Mouse (Mus musculus) spleen, adult 2 months (tissue): ENCODE results near the gene Tex29.

Experiments
- CTCF ChIP-seq: fragments of 200-500 bp; IDR thresholded peaks from 2 replicates; pipeline ENCODE4 v1.5.1; 2011; ENCODE audit warnings: mild to moderate bottlenecking, inconsistent platforms; ENCODE audit not compliant: insufficient read depth, insufficient read length, insufficient replicate concordance; ENCODE audit errors: extremely low read depth
- POLR2A ChIP-seq: fragments of 200-500 bp; IDR thresholded peaks from 2 replicates; pipeline ENCODE4 v1.6.1; 2011; ENCODE audit warnings: low read depth, low read length, inconsistent platforms

DNA sequence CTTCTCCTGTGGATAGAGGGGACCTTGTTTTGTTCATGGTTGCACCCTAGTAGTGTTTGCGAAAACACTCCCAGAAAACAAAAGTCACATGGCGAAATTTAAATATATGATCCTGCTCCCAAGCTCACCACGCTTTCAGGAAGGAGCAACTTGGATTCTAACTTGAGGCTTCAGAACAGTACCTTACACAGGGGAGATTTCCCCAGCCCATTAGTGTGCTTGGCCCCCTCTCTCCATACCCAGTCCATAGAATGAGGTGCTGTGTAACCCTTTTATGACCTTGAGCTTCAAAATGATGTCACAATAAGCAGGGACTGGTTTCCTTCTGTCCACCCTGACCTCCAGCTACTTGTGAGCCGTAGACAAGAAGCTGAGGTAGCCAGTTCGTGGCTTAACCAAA lies at the start of gene Tex29:
- no peak for TF ChIP-seq CTCF
- no peak for TF ChIP-seq POLR2A
